Mouse (Mus musculus): ENCODE data around the gene Gata5. TPM values are rescaled to one million over a fixed set of nuclear protein-coding genes. Genes with fewer than 3 reads are reported as not detected.

The Gata5 gene
- polyA plus RNA-seq, 1 experiment from 2014 or later = 3.9 TPM

DNA sequence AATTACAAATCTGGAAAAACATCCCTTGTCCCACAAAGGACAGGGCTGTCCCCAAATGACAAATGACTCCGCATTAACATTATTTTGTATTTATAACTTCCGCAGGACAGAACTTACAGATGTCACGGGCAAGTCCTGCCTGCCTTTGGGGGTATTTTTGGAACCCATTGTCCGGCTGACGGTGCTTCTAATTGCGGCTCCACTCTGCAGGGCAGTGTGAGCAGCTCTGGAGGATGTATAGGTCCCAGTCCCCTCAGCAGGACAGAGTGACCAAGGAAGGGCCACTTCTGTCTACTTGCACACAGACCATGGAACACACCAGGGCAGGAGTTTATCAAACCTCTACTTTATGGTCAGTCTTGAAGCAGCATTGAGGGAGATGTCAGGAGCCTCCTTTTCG lies 16.9 kb downstream of the Gata5 start:
- no peaks in the 10 kb centered on the region for H3K27me3 ChIP-seq (ENCODE audit: insufficient read depth, low read length)
- H3K9me3 ChIP-seq (ENCODE audit: low read length) = no peaks in the 10 kb centered on the region
- peak; percentile 53; the same call in 1 of the 2 replicates for ATAC-seq (ENCODE audit: low FRiP score, low TSS enrichment)
- H3K27ac ChIP-seq (ENCODE audit: low read length) = peak overlapping the region; percentile 20; the same call in 1 of the 2 replicates
- peaks cover 14% of the 10 kb centered on the region for H3K4me1 ChIP-seq (ENCODE audit: insufficient read depth, low read length)
- H3K4me2 ChIP-seq (replicated peaks; ENCODE audit: low read depth, low read length) = no peak overlapping the region
- H3K4me3 ChIP-seq (ENCODE audit: low read length) = no peak overlapping the region
- 0 out of 2 replicates have a peak overlapping the region, but pooled peaks have one; percentile 28 for H3K9ac ChIP-seq (replicated peaks; ENCODE audit: low read length)
- no peaks in the 10 kb centered on the region for H3K36me3 ChIP-seq (ENCODE audit: insufficient read depth, low read length)
- WGBS = 50% methylated on average over 7 of the region's 7 CpGs

DNA sequence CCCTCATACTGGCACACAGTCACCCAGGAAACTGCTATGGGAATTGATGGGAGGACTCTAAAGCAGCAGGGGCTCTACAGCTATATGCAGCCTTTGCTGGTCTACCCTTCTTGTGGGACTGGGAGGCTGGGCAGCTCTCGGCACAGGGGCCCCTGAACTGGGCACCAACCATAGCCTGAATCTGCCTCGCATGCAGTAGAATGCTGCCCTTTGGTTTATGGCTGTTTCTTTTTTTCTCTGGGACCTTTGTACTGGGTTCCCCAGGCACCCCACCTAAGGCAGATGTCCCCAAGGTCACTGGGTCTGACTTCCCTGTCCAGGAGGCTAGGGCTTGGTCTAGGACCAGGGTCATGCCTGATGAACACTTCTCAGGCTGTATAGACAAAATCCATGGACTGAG lies 20.2 kb downstream of the Gata5 start:
- no peaks in the 10 kb centered on the region for H3K36me3 ChIP-seq (ENCODE audit: insufficient read depth, low read length)
- no peak overlapping the region for H3K4me2 ChIP-seq (replicated peaks; ENCODE audit: low read depth, low read length)
- peaks cover 5% of the 10 kb centered on the region for H3K4me1 ChIP-seq (ENCODE audit: insufficient read depth, low read length)
- WGBS = 83% methylated on average over 2 of the region's 2 CpGs
- no peak for ATAC-seq (ENCODE audit: low FRiP score, low TSS enrichment)
- H3K9ac ChIP-seq (replicated peaks; ENCODE audit: low read length) = no peak overlapping the region
- H3K27me3 ChIP-seq (ENCODE audit: insufficient read depth, low read length) = no peaks in the 10 kb centered on the region
- no peaks in the 10 kb centered on the region for H3K9me3 ChIP-seq (ENCODE audit: low read length)
- H3K4me3 ChIP-seq (ENCODE audit: low read length) = no peak overlapping the region
- no peak overlapping the region for H3K27ac ChIP-seq (ENCODE audit: low read length)

DNA sequence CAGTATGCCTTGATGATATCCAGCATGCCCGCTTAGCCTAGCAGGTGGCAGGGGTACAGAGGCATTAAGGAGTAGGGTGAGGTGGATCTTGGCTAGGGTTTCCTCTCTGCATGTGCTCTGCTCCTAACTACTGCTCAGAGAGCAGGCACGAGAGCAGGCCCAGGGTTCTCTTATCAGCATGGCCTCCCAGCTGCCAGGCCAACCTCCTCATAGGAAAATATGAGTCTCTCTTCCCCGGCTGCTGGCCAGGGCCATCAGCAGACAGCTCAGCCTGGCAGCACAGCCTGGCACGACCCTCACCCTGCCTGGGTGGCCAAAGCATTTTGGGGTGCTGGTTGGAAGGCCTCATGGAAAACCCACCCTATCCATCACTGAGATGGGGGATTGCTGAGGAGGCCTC lies 23.4 kb downstream of the Gata5 start:
- no peak overlapping the region for H3K27ac ChIP-seq (ENCODE audit: low read length)
- 82% methylated on average over 4 of the region's 4 CpGs for WGBS
- no peak overlapping the region for H3K9ac ChIP-seq (replicated peaks; ENCODE audit: low read length)
- H3K27me3 ChIP-seq (ENCODE audit: insufficient read depth, low read length) = no peaks in the 10 kb centered on the region
- H3K4me3 ChIP-seq (ENCODE audit: low read length) = no peak overlapping the region
- ATAC-seq (ENCODE audit: low FRiP score, low TSS enrichment) = no peak
- H3K4me1 ChIP-seq (ENCODE audit: insufficient read depth, low read length) = no peaks in the 10 kb centered on the region
- no peak overlapping the region for H3K4me2 ChIP-seq (replicated peaks; ENCODE audit: low read depth, low read length)
- no peaks in the 10 kb centered on the region for H3K9me3 ChIP-seq (ENCODE audit: low read length)
- no peaks in the 10 kb centered on the region for H3K36me3 ChIP-seq (ENCODE audit: insufficient read depth, low read length)

DNA sequence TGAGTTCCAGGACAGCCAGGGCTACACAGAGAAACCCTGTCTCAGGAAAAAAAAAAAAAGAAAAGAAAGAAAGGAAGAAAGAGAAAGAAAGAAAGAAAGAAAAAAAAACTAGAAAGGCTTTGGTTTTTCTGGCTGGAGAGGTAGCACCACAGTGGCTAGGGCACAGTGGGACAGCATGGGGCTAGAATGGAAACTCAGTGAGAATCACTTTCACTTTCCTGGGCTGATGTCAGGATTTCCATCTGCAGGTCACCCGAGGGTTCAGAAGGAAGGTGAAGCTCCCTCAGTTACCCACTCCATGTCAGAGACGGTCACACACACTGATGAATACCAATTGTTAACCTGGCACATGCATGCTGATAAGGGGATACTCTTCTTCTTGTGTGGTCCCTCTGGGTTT lies 26.8 kb downstream of the Gata5 start:
- Histone ChIP-seq H3K9me3 (ENCODE audit: low read length) (no peaks in the 10 kb centered on the region), H3K4me1 (ENCODE audit: insufficient read depth, low read length) (no peaks in the 10 kb centered on the region), H3K4me2 (replicated peaks; ENCODE audit: low read depth, low read length) (no peak overlapping the region), H3K27ac (ENCODE audit: low read length) (no peak overlapping the region), H3K36me3 (ENCODE audit: insufficient read depth, low read length) (no peaks in the 10 kb centered on the region), H3K4me3 (ENCODE audit: low read length) (no peak overlapping the region), H3K9ac (replicated peaks; ENCODE audit: low read length) (no peak overlapping the region), H3K27me3 (ENCODE audit: insufficient read depth, low read length) (no peaks in the 10 kb centered on the region)
- WGBS = 56% methylated on average over 2 of the region's 2 CpGs
- no peak for ATAC-seq (ENCODE audit: low FRiP score, low TSS enrichment)

DNA sequence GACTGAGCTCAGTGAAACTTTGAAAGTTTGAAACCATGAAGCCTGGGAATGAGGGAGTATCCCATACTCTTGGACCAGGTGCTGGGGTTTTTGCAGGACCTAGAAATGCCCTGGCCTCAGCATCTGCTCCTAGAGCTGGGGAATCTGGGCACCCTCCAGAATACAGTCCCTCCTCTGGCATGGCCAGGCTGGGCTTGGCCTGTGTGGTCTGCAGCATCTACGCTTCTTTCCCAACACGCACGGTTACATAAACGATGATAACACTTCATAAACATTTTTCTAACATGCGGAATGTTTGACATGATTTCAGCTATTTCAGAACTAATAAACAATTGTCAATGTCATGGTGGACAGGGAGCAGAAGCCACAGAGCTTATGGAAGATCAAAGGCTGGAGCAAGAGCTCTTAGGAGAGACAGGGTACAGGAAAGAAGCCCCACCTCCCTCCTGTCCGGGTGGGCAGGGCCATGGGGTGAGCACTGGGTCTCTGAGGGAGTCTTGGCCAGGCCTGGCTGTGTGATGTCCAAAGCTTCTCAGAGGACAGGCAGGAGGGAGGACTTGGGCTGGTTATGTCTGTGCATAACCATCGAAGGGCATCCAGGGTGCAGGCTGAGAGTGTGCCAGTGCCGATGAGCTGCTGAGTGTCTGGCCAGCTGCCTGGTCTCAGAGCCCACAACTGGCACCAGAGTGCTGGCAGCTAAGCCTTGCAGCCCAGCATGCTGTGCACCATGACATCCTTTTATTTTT lies 27.9 kb downstream of the Gata5 start:
- Histone ChIP-seq H3K27ac (ENCODE audit: low read length) (no peak overlapping the region), H3K4me3 (ENCODE audit: low read length) (no peak overlapping the region), H3K9me3 (ENCODE audit: low read length) (no peaks in the 10 kb centered on the region), H3K36me3 (ENCODE audit: insufficient read depth, low read length) (no peaks in the 10 kb centered on the region), H3K4me1 (ENCODE audit: insufficient read depth, low read length) (no peaks in the 10 kb centered on the region), H3K27me3 (ENCODE audit: insufficient read depth, low read length) (no peaks in the 10 kb centered on the region), H3K9ac (replicated peaks; ENCODE audit: low read length) (no peak overlapping the region), H3K4me2 (replicated peaks; ENCODE audit: low read depth, low read length) (no peak overlapping the region)
- peak; percentile 20; the same call in 1 of the 2 replicates for ATAC-seq (ENCODE audit: low FRiP score, low TSS enrichment)
- WGBS = 72% methylated on average over 8 of the region's 8 CpGs

DNA sequence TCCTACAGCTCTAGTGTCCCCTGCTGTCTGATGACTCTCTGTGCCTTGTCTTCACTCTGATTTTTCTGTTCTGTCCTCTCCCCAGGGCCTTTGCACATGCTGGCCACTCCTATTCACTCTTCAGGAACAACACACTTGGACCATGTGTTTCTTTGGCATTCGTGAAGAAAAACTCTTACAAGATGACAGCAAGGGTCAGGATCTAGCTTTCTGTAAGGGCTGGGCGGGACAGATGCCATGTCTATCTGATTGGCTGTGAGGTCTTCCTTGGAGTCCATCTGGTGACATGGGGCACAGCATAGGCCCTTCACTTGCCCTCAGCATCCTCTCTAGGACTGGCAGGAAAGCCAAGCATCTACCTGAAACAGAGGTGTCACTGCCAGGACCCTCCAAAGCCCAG lies 28.5 kb downstream of the Gata5 start:
- H3K4me2 ChIP-seq (replicated peaks; ENCODE audit: low read depth, low read length) = no peak overlapping the region
- H3K36me3 ChIP-seq (ENCODE audit: insufficient read depth, low read length) = no peaks in the 10 kb centered on the region
- ATAC-seq (ENCODE audit: low FRiP score, low TSS enrichment) = no peak
- no peaks in the 10 kb centered on the region for H3K9me3 ChIP-seq (ENCODE audit: low read length)
- WGBS = 86% methylated on average over 2 of the region's 2 CpGs
- H3K9ac ChIP-seq (replicated peaks; ENCODE audit: low read length) = no peak overlapping the region
- H3K27me3 ChIP-seq (ENCODE audit: insufficient read depth, low read length) = no peaks in the 10 kb centered on the region
- no peaks in the 10 kb centered on the region for H3K4me1 ChIP-seq (ENCODE audit: insufficient read depth, low read length)
- H3K4me3 ChIP-seq (ENCODE audit: low read length) = no peak overlapping the region
- H3K27ac ChIP-seq (ENCODE audit: low read length) = no peak overlapping the region

DNA sequence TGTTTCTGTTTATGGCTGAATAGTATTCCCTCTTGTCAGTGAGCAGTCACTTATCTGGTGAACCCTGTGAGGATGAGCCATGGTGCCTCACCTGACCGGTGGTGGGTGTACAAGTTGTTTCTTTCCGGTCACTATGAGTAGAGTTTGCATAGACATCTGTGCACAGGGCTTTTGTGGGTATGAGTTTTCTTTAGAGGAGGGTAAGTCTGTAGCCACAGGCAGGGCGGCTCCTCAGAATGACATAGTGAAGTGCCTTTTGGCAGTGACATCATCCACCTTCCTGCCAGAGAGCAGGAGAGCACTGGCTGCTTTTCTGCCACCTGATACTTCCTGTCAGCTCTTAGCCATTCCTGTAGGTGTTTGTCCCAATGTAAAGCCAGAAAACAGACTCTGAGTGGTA lies 29.0 kb downstream of the Gata5 start:
- H3K4me3 ChIP-seq (ENCODE audit: low read length) = no peak overlapping the region
- no peak overlapping the region for H3K4me2 ChIP-seq (replicated peaks; ENCODE audit: low read depth, low read length)
- no peak overlapping the region for H3K9ac ChIP-seq (replicated peaks; ENCODE audit: low read length)
- ATAC-seq (ENCODE audit: low FRiP score, low TSS enrichment) = no peak
- H3K36me3 ChIP-seq (ENCODE audit: insufficient read depth, low read length) = no peaks in the 10 kb centered on the region
- H3K4me1 ChIP-seq (ENCODE audit: insufficient read depth, low read length) = no peaks in the 10 kb centered on the region
- H3K9me3 ChIP-seq (ENCODE audit: low read length) = no peaks in the 10 kb centered on the region
- H3K27ac ChIP-seq (ENCODE audit: low read length) = no peak overlapping the region
- 78% methylated on average over 3 of the region's 3 CpGs for WGBS
- H3K27me3 ChIP-seq (ENCODE audit: insufficient read depth, low read length) = no peaks in the 10 kb centered on the region

DNA sequence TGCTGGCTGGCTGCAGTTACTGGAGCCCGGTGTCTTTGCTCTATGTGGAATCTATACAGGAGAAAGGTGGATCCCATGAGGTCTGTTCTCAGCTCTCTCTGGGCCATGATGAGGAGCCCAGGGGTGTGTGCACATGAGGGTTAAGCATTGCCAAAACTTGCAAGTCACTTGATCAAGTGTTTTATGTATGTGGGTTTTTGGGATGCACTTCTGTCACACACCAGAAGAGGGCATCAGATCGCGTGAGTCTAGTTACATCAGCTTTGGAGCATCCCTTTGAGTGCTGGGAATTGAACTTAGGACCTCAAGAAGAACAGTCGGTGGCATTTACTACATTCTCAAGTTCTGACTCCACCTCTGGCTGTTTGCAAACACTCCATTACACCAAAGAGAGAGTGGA lies 29.9 kb downstream of the Gata5 start:
- Histone ChIP-seq H3K4me3 (ENCODE audit: low read length) (no peak overlapping the region), H3K4me1 (ENCODE audit: insufficient read depth, low read length) (no peaks in the 10 kb centered on the region), H3K9me3 (ENCODE audit: low read length) (no peaks in the 10 kb centered on the region), H3K4me2 (replicated peaks; ENCODE audit: low read depth, low read length) (no peak overlapping the region), H3K9ac (replicated peaks; ENCODE audit: low read length) (no peak overlapping the region), H3K27me3 (ENCODE audit: insufficient read depth, low read length) (no peaks in the 10 kb centered on the region), H3K27ac (ENCODE audit: low read length) (no peak overlapping the region), H3K36me3 (ENCODE audit: insufficient read depth, low read length) (no peaks in the 10 kb centered on the region)
- 51% methylated on average over 4 of the region's 4 CpGs for WGBS
- ATAC-seq (ENCODE audit: low FRiP score, low TSS enrichment) = no peak

DNA sequence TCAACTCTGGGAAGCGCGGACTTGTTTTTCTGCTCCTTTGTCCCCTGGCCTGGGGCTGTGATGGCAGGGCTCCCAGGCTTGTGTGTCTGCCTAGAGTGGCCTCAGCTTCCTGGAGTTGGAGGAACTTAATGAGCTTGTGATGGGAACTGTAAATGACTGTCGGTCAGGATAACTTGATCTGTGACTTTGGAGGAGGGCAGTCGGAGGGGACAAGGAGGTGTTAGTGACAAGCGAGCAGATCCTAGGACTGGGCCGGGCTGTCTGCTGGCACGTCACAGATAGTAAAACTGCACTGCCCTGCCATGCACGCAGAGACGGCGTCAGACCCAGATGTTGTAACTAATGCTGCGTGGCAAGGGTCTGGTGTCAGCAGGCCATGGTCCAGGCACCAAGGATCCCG lies 31.0 kb downstream of the Gata5 start:
- no peak overlapping the region for H3K4me3 ChIP-seq (ENCODE audit: low read length)
- no peaks in the 10 kb centered on the region for H3K9me3 ChIP-seq (ENCODE audit: low read length)
- no peaks in the 10 kb centered on the region for H3K27me3 ChIP-seq (ENCODE audit: insufficient read depth, low read length)
- no peak overlapping the region for H3K9ac ChIP-seq (replicated peaks; ENCODE audit: low read length)
- H3K4me2 ChIP-seq (replicated peaks; ENCODE audit: low read depth, low read length) = no peak overlapping the region
- no peak overlapping the region for H3K27ac ChIP-seq (ENCODE audit: low read length)
- 33% methylated on average over 12 of the region's 12 CpGs for WGBS
- peak; percentile 56 for ATAC-seq (ENCODE audit: low FRiP score, low TSS enrichment)
- H3K36me3 ChIP-seq (ENCODE audit: insufficient read depth, low read length) = no peaks in the 10 kb centered on the region
- no peaks in the 10 kb centered on the region for H3K4me1 ChIP-seq (ENCODE audit: insufficient read depth, low read length)

DNA sequence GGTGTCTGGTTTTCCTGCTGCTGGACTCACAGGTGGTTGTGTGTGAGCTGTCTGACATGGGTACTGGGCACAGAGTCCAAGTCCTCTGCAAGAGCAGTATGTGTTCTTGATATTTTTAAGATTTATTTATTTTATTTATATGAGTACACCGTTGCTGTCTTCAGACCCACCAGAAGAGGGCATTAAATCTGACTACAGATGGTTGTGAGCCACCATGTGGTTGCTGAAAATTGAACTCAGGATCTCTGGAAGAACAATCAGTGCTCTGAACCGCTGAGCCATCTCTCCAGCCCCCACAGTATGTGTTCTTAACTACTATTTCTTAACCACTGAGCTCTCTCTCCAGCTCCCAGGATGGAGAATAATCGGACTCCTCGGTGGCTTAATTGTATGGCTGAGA lies 32.3 kb downstream of the Gata5 start:
- H3K4me3 ChIP-seq (ENCODE audit: low read length) = no peak overlapping the region
- no peaks in the 10 kb centered on the region for H3K4me1 ChIP-seq (ENCODE audit: insufficient read depth, low read length)
- no peak overlapping the region for H3K27ac ChIP-seq (ENCODE audit: low read length)
- no peak overlapping the region for H3K9ac ChIP-seq (replicated peaks; ENCODE audit: low read length)
- no peak overlapping the region for H3K4me2 ChIP-seq (replicated peaks; ENCODE audit: low read depth, low read length)
- ATAC-seq (ENCODE audit: low FRiP score, low TSS enrichment) = no peak
- no peaks in the 10 kb centered on the region for H3K27me3 ChIP-seq (ENCODE audit: insufficient read depth, low read length)
- WGBS = 74% methylated on average over 4 of the region's 4 CpGs
- no peaks in the 10 kb centered on the region for H3K36me3 ChIP-seq (ENCODE audit: insufficient read depth, low read length)
- H3K9me3 ChIP-seq (ENCODE audit: low read length) = no peaks in the 10 kb centered on the region
